Mouse (Mus musculus): ENCODE data around the gene Ankrd36. TPM values are rescaled to one million over a fixed set of nuclear protein-coding genes. Genes with fewer than 3 reads are reported as not detected.

The Ankrd36 gene
- total RNA-seq, 2 experiments from 2014 or later, result not detected

DNA sequence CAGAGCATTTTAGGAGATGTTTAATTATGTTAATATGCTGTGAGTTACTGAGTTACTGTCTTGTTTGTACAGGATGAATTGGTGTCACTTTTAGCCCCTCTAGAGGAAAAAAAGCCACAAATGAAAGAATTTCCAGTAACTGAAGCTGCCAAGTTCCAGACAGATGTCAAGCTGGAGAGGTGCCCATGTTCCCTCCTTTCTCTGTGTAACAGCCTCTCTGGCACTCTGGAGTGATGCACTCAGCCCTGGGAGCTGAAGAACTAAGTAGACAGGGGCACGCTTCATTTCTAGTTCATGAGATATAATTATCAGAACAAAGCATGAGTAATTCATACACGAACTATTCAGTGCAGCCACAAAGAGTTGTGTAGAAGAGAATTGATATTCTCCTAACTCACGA, 45.0 kb downstream of the Ankrd36 start:
- H3K27ac ChIP-seq, result no peak overlapping the region
- DNase-seq (ENCODE audit: low spot score in 2 of 2), result peak in 1 of 2 experiments; percentile 9
- no peak for TF ChIP-seq CTCF (conservative IDR thresholded peaks at IDR 0.05)
- H3K4me3 ChIP-seq, result no peak overlapping the region

GRCm38 (mm10) chr11:5625101-5625500, 55.6 kb downstream of the Ankrd36 start:
- Histone ChIP-seq H3K27ac (no peak overlapping the region), H3K4me3 (no peak overlapping the region)
- DNase-seq (ENCODE audit: low spot score in 2 of 2), result no peak
- TF ChIP-seq CTCF (conservative IDR thresholded peaks at IDR 0.05), result no peak

GRCm38 (mm10) chr11:5629033-5629432, 59.5 kb downstream of the Ankrd36 start:
- peak; percentile 16 to 65 for DNase-seq (ENCODE audit: low spot score in 2 of 2)
- Histone ChIP-seq H3K27ac (no peak overlapping the region), H3K4me3 (no peak overlapping the region)
- TF ChIP-seq CTCF (conservative IDR thresholded peaks at IDR 0.05), result peak; percentile 88

- Histone ChIP-seq H3K27ac (no peak overlapping the region), H3K4me3 (no peak overlapping the region)
- no peak for DNase-seq (ENCODE audit: low spot score in 2 of 2)
- TF ChIP-seq CTCF (conservative IDR thresholded peaks at IDR 0.05), result 0 out of 2 replicates have a peak, but pooled peaks have one; percentile 20
These were observed 73.6 kb downstream of the Ankrd36 start for GRCm38 (mm10) chr11:5643085-5643484.

DNA sequence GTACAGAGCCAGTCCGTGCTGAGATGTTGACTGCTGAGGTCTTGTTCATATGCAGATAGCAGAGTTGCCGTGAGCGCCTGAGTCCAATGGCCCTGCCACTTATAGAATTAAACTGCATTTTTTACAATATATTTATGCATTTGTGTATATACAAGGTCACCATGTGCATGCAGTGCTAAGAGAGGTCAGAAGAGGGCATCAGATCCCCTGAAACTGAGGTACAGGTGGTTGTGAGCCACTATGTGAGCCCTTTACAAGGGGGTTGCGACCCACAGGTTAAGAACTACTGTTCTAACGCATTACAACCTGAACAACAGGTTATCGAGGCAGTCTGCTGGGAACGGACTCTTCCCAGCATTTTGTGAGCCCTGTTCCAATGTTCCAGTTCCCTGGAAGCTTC, 80.8 kb downstream of the Ankrd36 start:
- peak; percentile 50 for TF ChIP-seq CTCF (conservative IDR thresholded peaks at IDR 0.05)
- Histone ChIP-seq H3K27ac (no peak overlapping the region), H3K4me3 (no peak overlapping the region)
- DNase-seq (ENCODE audit: low spot score in 2 of 2), result no peak

DNA sequence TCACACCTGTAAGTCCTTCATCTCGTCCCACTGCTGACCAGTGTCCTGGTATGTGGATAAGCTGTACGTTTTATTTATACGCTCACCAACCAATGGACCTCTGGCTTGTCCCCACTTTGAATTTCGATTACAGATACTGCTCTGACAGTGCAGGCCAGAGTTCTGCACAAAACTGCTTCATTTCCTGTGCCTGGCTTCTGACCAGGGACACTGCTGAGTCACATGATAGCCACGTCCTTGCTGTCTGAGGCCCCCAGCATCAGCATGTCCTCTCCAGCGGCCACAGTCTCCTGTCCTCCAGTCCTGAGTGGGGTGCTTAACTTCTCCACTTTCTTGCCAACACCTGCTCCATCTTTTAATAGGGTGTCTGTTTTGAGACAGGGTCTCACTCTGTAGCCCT, 113.1 kb downstream of the Ankrd36 start:
- no peak for TF ChIP-seq CTCF (conservative IDR thresholded peaks at IDR 0.05)
- Histone ChIP-seq H3K27ac (no peak overlapping the region), H3K4me3 (no peak overlapping the region)

DNA sequence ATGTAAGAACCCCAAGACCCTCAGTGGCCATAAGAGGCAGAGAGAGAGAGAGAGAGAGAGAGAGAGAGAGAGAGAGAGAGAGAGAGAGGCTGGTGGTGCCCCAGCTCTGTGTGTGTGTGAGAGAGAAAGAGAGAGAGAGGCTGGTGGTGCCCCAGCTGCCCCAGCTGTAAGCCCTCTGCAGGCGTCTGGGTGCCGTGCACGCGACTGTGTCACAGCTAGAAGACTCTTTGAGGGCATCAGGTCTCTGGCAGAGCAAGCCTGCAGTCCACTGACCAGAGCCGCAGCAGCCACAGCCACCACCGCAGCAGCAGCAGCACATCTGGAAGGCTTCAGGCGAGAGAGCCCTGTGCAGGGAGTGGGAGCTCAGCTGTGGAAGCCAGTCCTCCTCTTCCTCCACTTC, 114.8 kb downstream of the Ankrd36 start:
- no peak for TF ChIP-seq CTCF (conservative IDR thresholded peaks at IDR 0.05)
- H3K4me3 ChIP-seq, result no peak overlapping the region
- no peak for DNase-seq (ENCODE audit: low spot score in 2 of 2)
- H3K27ac ChIP-seq, result no peak overlapping the region

More for the DNA sequence above, 113.1 kb downstream of the Ankrd36 start:
- no peak for DNase-seq (ENCODE audit: low spot score in 2 of 2)

DNA sequence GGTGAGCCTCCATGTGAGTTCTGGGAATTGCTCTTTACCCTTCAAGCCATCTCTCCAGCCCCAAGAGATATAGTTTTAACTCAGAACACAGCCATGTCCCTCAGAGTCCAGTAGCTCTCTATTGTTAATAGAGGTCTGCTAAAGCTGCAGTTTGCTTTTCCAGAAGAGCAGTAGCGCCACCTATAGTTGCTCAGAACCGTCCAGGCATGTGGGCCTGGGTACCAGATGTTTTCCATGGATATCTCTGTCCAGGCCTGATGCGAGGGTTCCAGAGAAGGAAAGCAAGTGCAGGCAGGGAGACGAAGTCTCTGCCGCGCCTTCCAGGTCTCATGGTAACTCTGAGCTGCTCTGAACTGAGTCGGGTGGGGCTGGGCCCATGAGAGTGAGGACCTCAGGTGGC, 122.3 kb downstream of the Ankrd36 start:
- peak; percentile 84 for TF ChIP-seq CTCF (conservative IDR thresholded peaks at IDR 0.05)
- Histone ChIP-seq H3K27ac (no peak overlapping the region), H3K4me3 (no peak overlapping the region)
- DNase-seq (ENCODE audit: low spot score in 2 of 2), result peak; percentile 32 to 48

DNA sequence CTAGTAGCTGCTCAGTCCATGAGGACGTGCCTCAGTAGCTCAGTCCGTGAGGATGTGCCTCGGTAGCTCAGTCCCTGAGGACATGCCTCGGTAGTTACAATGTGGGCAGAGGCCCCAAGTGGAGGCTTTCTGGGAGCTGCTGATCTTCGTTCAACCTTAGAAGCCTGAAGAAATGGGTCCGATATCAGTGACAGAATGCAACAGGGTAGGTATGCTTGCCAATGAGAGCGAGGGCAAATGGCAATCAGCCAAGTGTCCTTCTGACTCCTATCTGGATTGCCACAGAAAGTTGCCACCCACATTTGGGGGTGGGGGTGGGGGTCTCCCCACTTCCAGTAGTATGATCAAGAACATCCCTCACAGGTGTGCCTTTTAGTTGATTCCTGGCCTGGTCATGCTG, 131.3 kb downstream of the Ankrd36 start:
- Histone ChIP-seq H3K27ac (no peak overlapping the region), H3K4me3 (no peak overlapping the region)
- DNase-seq (ENCODE audit: low spot score in 2 of 2), result no peak
- no peak for TF ChIP-seq CTCF (conservative IDR thresholded peaks at IDR 0.05)

- Histone ChIP-seq H3K27ac (no peak overlapping the region), H3K4me3 (no peak overlapping the region)
- no peak for TF ChIP-seq CTCF (conservative IDR thresholded peaks at IDR 0.05)
- no peak for DNase-seq (ENCODE audit: low spot score in 2 of 2)
These were observed 131.8 kb downstream of the Ankrd36 start for GRCm38 (mm10) chr11:5701300-5701699.

DNA sequence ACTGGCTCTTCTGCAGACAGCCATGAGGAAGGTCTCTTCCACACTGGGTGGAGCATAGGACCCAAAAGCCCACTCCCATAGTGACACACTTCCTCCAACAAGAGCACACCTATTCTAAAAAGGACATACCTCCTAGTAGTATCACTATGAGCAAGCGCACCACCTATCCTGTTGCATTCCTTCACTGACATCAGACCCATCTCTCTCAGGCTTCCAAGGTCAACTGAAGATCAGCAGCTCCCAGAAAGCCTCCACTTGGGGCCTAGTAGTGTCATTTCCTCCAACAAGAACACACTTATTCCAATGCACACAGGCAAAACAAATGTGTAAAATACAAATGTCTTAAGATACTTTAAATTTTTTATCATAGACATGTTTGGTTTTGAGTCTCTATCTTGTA, 132.3 kb downstream of the Ankrd36 start:
- no peak for DNase-seq (ENCODE audit: low spot score in 2 of 2)
- Histone ChIP-seq H3K4me3 (no peak overlapping the region), H3K27ac (no peak overlapping the region)
- TF ChIP-seq CTCF (conservative IDR thresholded peaks at IDR 0.05), result no peak

DNA sequence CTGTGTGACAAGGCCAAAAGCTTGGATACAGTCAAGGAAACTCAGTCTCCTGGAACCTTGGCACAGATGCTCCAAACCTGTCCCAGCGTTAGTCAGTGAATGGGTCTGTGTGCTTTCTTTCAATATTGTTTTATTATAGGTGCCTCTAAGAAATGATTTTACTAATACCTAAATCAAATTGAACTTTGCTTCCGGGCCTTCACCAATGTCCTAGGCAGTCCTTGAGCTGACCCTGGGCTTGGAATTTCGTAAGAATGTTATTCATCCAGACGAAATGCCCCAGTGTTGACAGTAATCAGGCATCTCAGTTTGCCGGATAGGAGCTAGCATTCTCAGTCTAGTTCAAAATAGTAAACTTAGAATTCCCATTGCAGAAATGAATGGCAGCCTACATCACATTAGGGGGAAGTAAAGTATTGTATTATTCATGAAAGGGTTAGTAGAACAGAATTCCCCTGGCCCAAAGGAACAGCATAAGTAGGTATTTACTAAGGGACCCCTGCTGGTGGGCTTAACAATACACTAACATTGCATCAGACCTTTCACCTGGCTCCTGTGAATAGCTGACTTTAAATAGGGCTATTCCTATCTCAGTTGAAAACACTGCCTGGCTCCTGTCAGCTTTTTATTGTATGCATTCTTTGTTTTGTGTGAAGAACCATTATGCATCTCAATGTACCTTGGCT, 132.9 kb downstream of the Ankrd36 start:
- Histone ChIP-seq H3K4me3 (no peak overlapping the region), H3K27ac (no peak overlapping the region)
- TF ChIP-seq CTCF (conservative IDR thresholded peaks at IDR 0.05), result no peak
- no peak for DNase-seq (ENCODE audit: low spot score in 2 of 2)

GRCm38 (mm10) chr11:5702957-5703332, 133.5 kb downstream of the Ankrd36 start:
- DNase-seq (ENCODE audit: low spot score in 2 of 2), result no peak
- H3K27ac ChIP-seq, result no peak overlapping the region
- H3K4me3 ChIP-seq, result no peak overlapping the region
- TF ChIP-seq CTCF (conservative IDR thresholded peaks at IDR 0.05), result no peak

DNA sequence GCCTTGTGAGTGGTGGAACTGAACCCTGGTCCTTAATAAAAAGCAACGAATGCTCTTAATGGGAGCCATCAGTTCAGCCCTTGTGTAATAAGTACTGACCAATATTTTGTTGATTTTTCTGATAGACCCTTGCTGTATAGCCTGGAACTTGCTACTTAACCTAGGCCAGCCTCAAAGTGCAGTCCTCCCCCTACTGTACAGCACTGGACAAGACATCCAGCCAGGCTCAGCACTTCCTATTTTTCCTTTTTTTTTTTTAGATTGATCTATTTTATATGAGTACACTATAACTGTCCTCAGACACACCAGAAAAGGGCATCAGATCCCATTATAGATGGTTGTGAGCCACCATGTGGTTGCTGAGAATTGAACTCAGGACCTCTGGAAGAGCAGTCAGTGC, 133.9 kb downstream of the Ankrd36 start:
- Histone ChIP-seq H3K4me3 (no peak overlapping the region), H3K27ac (no peak overlapping the region)
- DNase-seq (ENCODE audit: low spot score in 2 of 2), result no peak
- no peak for TF ChIP-seq CTCF (conservative IDR thresholded peaks at IDR 0.05)

Data from layer of hippocampus, adult 2 months (tissue).